Mouse (Mus musculus) kidney, postnatal 0 days (tissue): ENCODE measurements around the gene Usp5. TPM values are rescaled to one million over a fixed set of nuclear protein-coding genes. Genes with fewer than 3 reads are reported as not detected.

ENCODE experiments used
- ATAC-seq: fragments of 200-750 bp; cut with Nextera tagmentation; replicated peaks from 2 replicates; pipeline ENCODE4 v1.8.0; 2017; ENCODE audit warnings: low read depth, moderate number of reproducible peaks, moderate TSS enrichment, moderate library complexity; ENCODE audit not compliant: low FRiP score
- DNase-seq: peaks from one replicate; pipeline ENCODE4 v3.0.0-alpha.2; 2016; ENCODE audit warnings: low spot score
- H3K27ac ChIP-seq: fragments of 300-500 bp; sonication (generic); 2 replicates; pipeline ENCODE4 v1.5.1; 2014; ENCODE audit warnings: mild to moderate bottlenecking
- H3K27me3 ChIP-seq: fragments of 300-500 bp; sonication (generic); 2 replicates; pipeline ENCODE4 v1.6.1; 2014; ENCODE audit warnings: low read length, mixed read lengths; ENCODE audit not compliant: insufficient read depth
- H3K36me3 ChIP-seq: fragments of 300-500 bp; sonication (generic); 2 replicates; pipeline ENCODE4 v1.6.1; 2014; ENCODE audit warnings: low read length, mixed read lengths; ENCODE audit not compliant: insufficient read depth
- H3K4me1 ChIP-seq: fragments of 300-500 bp; sonication (generic); replicated peaks from 2 replicates; pipeline ENCODE4 v1.6.1; 2014; ENCODE audit warnings: antibody characterized with exemption, low read length, mixed read lengths; ENCODE audit not compliant: insufficient read depth
- H3K4me2 ChIP-seq: fragments of 300-500 bp; sonication (generic); 2 replicates; pipeline ENCODE4 v1.6.1; 2014; ENCODE audit warnings: mild to moderate bottlenecking, low read length, moderate library complexity, mixed read lengths
- H3K4me3 ChIP-seq: fragments of 300-500 bp; sonication (generic); replicated peaks from 2 replicates; pipeline ENCODE4 v1.5.1; 2014; ENCODE audit warnings: low read depth, low read length
- H3K9ac ChIP-seq: fragments of 300-500 bp; sonication (generic); 2 replicates; pipeline ENCODE4 v1.6.1; 2014; ENCODE audit warnings: low read depth, low read length
- H3K9me3 ChIP-seq: fragments of 300-500 bp; sonication (generic); replicated peaks from 2 replicates; pipeline ENCODE4 v1.6.1; 2016; ENCODE audit warnings: low read length, inconsistent platforms, mixed read lengths
- CTCF ChIP-seq: IDR thresholded peaks from 2 replicates; pipeline ENCODE4 v1.5.1; 2016; ENCODE audit warnings: antibody characterized with exemption, low read depth, mild to moderate bottlenecking, moderate library complexity
- WGBS: fragments of 180-500 bp; shearing (Covaris S2); extraction: QIAGEN DNeasy Blood & Tissue Kit; methylation state at CpG from one replicate; pipeline ENCODE4 v1.1.7; 2014; 5-methylcytosine and 5-hydroxymethylcytosine counted together
- polyA plus RNA-seq: library from polyadenylated mRNA; unstranded; fragments of >200 nt; fragmentation: Nextera tagmentation; extraction: Ambion mirVana; gene quantifications from 2 replicates; pipeline ENCODE4 v1.2.1, GENCODE M21; 2015

Gene Usp5
- polyA plus RNA-seq, 1 experiment from 2014 or later: 96.6 TPM

- H3K4me2 ChIP-seq: no peak overlapping the region
- no peak overlapping the region for H3K9ac ChIP-seq
- ATAC-seq: 0 out of 2 replicates have a peak, but pooled peaks have one; percentile 41
- H3K27ac ChIP-seq: no peak overlapping the region
- no peak overlapping the region for H3K4me3 ChIP-seq
- no peaks in the 10 kb centered on the region for H3K4me1 ChIP-seq
- WGBS: 38% methylated on average over 8 of the region's 8 CpGs
- TF ChIP-seq CTCF: no peak
- H3K36me3 ChIP-seq: no peaks in the 10 kb centered on the region
- no peaks in the 10 kb centered on the region for H3K27me3 ChIP-seq
- no peaks in the 10 kb centered on the region for H3K9me3 ChIP-seq
- peak; percentile 44 for DNase-seq
Observed at GRCm38 (mm10) chr6:124786756-124787420, 42.4 kb downstream of the Usp5 start.

DNA sequence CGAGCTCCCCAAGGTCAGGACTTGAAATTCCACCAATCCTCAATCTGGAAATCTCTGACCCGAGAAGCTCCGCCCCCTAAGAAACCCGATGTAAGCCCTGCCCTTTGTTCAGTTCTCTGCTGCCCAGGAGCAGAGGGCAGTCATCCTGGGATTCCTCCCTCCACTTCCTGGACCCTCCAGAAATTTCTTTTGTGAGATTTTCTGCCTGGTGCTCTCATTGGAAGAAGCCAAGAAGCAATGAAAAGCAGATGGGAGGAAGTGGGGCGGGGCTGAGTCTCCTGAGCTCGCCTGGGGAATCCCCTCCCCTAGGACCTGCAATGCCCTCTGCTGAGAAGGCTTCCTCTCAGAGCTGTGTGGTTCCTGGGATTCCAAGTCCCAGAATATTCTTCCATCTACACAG lies 46.8 kb downstream of the Usp5 start:
- H3K4me3 ChIP-seq: peak overlapping the region; percentile 14; the same call in 1 of the 2 replicates
- H3K9me3 ChIP-seq: no peaks in the 10 kb centered on the region
- H3K36me3 ChIP-seq: no peaks in the 10 kb centered on the region
- ATAC-seq (peak; percentile 41), DNase-seq (peak; percentile 64)
- WGBS: 27% methylated on average over 6 of the region's 6 CpGs
- H3K4me2 ChIP-seq: peak overlapping the region; percentile 39
- H3K27ac ChIP-seq: no peak overlapping the region
- H3K27me3 ChIP-seq: no peaks in the 10 kb centered on the region
- 0 out of 2 replicates have a peak overlapping the region, but pooled peaks have one; percentile 24 for H3K9ac ChIP-seq
- TF ChIP-seq CTCF: no peak
- H3K4me1 ChIP-seq: no peaks in the 10 kb centered on the region

- no peaks in the 10 kb centered on the region for H3K9me3 ChIP-seq
- H3K9ac ChIP-seq: no peak overlapping the region
- no peaks in the 10 kb centered on the region for H3K4me1 ChIP-seq
- H3K4me2 ChIP-seq: no peak overlapping the region
- WGBS: 87% methylated on average over 7 of the region's 7 CpGs
- no peak for TF ChIP-seq CTCF
- DNase-seq (no peak), ATAC-seq (no peak)
- no peak overlapping the region for H3K4me3 ChIP-seq
- H3K36me3 ChIP-seq: no peaks in the 10 kb centered on the region
- no peaks in the 10 kb centered on the region for H3K27me3 ChIP-seq
- H3K27ac ChIP-seq: no peak overlapping the region
Observed at GRCm38 (mm10) chr6:124780917-124781316, 48.4 kb downstream of the Usp5 start.

DNA sequence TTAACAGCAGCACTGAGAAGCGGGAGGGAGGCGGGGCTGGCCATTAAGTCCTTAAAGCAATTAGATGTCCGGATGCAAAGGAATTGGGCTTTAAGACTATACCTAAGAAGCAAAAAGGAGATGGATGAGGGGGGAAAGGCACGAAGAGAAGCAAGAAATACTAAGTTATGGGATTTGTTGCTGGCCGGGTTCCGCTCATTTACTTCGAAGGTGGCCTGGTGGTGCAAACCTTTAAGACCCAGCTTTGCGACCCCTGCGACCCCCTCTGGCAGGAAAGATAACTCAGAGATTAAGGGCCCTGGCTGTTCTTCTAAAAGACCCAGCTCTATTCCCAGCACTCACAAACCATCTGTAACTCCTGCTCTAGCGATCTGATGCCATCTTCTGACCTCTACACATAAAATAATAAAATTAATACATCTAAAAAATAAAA lies 49.3 kb downstream of the Usp5 start:
- no peaks in the 10 kb centered on the region for H3K4me1 ChIP-seq
- H3K9me3 ChIP-seq: no peaks in the 10 kb centered on the region
- no peak overlapping the region for H3K27ac ChIP-seq
- H3K4me3 ChIP-seq: peak overlapping the region; percentile 26
- DNase-seq (peak; percentile 87), ATAC-seq (no peak)
- no peaks in the 10 kb centered on the region for H3K36me3 ChIP-seq
- H3K4me2 ChIP-seq: peak overlapping the region; percentile 60
- H3K27me3 ChIP-seq: no peaks in the 10 kb centered on the region
- no peak overlapping the region for H3K9ac ChIP-seq
- WGBS: 2% methylated on average over 10 of the region's 10 CpGs
- peak; percentile 30; the same call in 1 of the 2 replicates for TF ChIP-seq CTCF

DNA sequence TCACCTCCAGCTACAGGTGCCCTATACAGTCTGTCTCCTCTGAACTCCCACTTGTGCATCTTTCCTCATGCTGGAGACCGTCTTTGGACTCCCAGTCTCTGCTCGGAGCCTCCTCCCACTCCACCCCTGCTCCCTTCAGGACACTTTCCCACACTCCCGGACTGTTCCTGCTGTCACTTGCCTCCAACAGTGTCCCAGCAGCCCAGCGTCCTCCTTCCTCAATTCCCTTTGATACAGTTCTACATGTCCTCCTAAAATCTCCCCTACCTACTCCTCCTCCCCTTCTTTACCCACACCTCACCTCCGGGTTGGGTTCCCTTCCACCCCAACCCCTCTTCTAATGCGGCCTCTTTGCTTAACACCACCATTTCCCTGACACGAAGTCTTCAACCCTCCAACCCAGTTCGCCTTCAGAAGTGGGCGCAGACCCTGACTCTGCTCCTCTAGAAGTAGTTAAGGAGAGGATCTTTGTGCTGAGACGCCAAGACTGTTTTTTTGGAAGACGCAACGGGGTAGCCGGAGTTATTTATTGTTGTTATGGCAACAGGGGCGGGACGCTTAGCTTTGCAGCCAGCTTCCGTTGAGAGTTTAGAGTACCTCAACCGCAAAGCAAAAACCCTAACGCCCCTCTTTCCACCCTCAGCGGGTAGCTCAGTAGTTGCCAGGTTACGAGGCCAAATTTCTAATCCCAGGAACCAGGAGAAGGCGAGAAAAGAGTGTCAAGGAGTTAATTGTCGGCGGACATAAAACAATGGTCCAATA lies 49.9 kb downstream of the Usp5 start, which contains the start of gene Lrrc23:
Lrrc23 (minus strand) TSS at position 506 of the 762 bp plus-strand sequence.
- WGBS: 2% methylated on average over 23 of the region's 23 CpGs
- DNase-seq (peak; percentile 84), ATAC-seq (peak; percentile 25)
- Histone ChIP-seq H3K27ac (no peak within 1 kb of the TSS), H3K36me3 (no peaks in the 10 kb centered on the region), H3K4me2 (peak within 1 kb of the TSS; percentile 60), H3K27me3 (no peaks in the 10 kb centered on the region), H3K9me3 (no peaks in the 10 kb centered on the region), H3K4me3 (peak within 1 kb of the TSS; percentile 26), H3K9ac (no peak within 1 kb of the TSS), H3K4me1 (no peaks in the 10 kb centered on the region)
- no peak for TF ChIP-seq CTCF

DNA sequence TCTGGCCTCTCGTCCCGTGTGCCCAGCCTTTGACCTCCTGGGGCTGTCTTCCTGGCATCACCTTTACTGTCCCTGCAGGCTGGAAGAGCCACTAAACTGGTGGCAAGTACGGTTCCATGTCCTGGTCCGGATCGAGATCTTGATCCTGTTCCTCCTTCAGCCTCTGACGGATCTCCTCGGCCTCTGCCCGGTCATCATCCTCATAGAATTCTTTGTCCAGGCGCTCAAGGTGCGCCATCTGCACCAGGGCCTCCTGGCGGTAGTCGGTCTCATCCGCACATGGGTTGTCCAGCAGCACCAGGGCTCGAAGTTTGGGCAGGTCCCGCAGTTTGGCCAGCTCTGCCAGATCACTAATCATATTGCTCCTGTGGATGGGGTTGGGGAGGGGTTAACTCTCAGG lies 58.8 kb downstream of the Usp5 start:
- H3K4me2 ChIP-seq: no peak overlapping the region
- no peaks in the 10 kb centered on the region for H3K36me3 ChIP-seq
- TF ChIP-seq CTCF: no peak
- H3K27ac ChIP-seq: no peak overlapping the region
- no peaks in the 10 kb centered on the region for H3K9me3 ChIP-seq
- DNase-seq (no peak), ATAC-seq (no peak)
- 90% methylated on average over 15 of the region's 15 CpGs for WGBS
- H3K9ac ChIP-seq: no peak overlapping the region
- H3K4me1 ChIP-seq: peaks cover 24% of the 10 kb centered on the region
- H3K4me3 ChIP-seq: no peak overlapping the region
- H3K27me3 ChIP-seq: no peaks in the 10 kb centered on the region
